Mouse (Mus musculus) yolk sac, embryonic 10.5 days (tissue): ENCODE data around the gene Safb2.
A peak's percentile ranks its signal among the peaks of the same experiment; 100 is the strongest.

ENCODE experiments used
- DNase-seq: peaks from one replicate; pipeline ENCODE4 v3.0.0-alpha.2; 2017; ENCODE audit warnings: low spot score

Gene Safb2

DNA sequence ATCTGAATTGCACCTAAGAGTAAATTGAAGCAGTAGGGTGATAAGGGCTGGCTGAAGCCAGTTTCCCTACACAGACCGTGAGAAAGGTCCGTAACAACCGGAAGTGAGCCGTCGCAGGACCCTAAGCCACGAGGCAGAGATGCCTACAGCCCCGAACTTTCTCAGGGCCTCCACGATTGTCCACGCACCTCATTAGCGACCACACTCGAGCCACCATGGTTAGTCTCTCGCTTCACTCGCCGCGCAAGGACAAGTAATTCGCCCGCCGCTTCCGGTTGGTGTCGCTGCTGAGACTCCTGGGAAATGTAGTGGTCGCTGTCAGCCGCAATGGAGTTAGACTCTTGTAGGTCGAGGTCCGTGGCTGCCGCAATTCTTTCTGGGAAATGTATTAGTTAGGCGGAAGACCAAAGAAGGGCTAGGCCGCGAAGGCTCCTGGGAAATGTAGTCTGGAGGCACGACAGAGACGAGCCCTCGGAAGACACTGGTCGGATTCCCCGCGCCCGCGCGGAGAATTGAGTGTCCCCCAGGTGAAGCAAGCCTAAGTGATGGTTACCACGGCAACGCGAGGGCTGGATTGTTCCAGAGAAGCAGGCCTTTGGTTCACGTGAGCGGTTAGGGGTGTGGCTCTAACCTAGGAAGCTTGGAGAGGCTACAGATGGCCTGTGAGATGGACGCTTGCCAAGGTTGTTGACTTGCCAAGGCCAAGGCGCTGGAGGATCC lies 25.2 kb upstream of the Safb2 start, which contains the start of gene 2410015M20Rik:
Gene 2410015M20Rik, minus strand, starts transcription at position 320 of the 720 bp plus-strand sequence.
- DNase-seq, result peak; percentile 96

- no peak for DNase-seq
These were observed 24.3 kb upstream of the Safb2 start for GRCm38 (mm10) chr17:56608699-56609098.

DNA sequence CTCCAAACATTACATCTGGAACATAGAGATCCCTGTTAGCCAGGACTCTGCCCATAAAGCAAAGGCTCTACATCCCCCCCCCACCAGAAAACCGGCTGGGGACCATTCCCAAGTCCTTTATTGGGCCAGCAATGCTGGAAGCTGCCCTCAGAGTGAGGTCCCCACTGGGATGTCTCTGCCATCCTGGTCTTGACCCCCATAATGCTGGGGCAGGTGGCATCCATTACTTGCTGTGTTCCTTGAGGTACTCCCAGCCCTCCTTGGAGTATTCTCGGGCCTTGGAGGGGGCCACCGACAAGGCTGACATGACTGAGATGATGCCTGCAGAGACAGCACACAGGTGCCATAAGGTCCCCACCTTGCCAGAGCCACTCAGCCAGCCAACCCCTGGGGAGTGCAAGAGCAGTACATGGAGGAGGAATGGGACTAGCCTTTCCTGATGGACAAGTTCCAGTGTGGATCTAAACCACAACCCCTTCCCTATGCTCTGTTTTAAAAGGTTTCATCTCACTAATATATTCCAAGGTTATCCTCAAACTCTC lies 23.2 kb upstream of the Safb2 start:
- DNase-seq, result no peak

- no peak for DNase-seq
These were observed 21.0 kb upstream of the Safb2 start for GRCm38 (mm10) chr17:56605431-56605830.

GRCm38 (mm10) chr17:56604422-56604821 lies 20.0 kb upstream of the Safb2 start:
- no peak for DNase-seq

DNA sequence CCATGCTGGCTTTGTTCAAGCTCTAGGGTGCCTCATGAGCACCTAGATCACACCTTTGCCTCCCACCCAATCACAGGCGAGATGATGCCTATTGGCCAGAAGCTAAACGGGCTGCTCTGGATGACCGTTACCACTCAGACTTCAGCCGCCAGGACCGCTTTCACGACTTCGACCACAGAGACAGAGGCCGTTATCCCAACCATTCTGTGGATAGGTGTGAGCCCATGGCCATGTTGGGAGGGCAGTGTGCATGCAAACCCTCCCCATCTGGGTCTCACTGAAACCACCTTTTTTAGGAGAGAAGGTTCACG lies 19.6 kb upstream of the Safb2 start:
- no peak for DNase-seq

GRCm38 (mm10) chr17:56603186-56604069 lies 19.0 kb upstream of the Safb2 start:
- no peak for DNase-seq

GRCm38 (mm10) chr17:56593527-56594271 lies 9.3 kb upstream of the Safb2 start:
- DNase-seq, result no peak

DNA sequence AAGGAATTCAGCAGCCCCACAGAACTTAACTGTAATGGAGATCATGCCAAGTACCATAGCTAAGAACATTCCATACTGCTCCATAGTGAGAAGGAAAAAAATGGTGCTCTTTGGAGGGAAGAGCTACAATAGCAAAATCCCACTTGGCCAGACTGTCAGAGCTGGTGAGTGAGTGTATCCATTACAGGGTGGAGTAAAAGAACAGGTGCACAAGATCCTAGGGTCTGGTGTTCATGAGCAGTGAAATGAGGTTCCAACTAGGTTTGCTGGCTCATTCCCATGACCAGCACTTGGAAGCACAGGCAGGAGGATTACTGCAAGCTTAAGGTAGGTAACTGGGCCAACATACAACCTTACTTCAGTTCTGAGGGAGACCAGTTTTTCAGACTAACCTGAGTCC lies 8.2 kb upstream of the Safb2 start:
- no peak for DNase-seq

GRCm38 (mm10) chr17:56588921-56589320 lies 4.5 kb upstream of the Safb2 start:
- no peak for DNase-seq

DNA sequence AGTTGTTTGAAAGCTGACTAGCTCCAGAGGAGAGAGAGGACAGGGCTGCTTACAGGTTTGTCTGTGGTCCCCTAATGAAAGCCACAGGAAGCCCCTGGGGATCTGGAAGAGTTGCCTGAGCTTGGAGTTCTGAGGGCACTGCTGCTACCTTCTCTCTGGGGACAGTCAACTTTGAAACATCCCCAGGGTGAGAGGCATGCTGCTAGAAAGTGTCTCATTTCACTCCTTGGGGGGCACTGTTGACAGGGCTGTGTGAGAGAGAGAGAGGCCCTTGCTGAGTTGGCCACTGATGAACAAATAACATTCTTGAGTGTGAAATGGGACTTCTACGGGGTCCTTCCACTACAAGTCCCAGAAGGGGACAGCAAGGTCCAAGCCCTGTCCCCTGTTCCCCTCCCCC lies 3.4 kb upstream of the Safb2 start:
- no peak for DNase-seq

- peak; percentile 36 for DNase-seq
These were observed 911 bp upstream of the Safb2 start for GRCm38 (mm10) chr17:56585171-56585821.

DNA sequence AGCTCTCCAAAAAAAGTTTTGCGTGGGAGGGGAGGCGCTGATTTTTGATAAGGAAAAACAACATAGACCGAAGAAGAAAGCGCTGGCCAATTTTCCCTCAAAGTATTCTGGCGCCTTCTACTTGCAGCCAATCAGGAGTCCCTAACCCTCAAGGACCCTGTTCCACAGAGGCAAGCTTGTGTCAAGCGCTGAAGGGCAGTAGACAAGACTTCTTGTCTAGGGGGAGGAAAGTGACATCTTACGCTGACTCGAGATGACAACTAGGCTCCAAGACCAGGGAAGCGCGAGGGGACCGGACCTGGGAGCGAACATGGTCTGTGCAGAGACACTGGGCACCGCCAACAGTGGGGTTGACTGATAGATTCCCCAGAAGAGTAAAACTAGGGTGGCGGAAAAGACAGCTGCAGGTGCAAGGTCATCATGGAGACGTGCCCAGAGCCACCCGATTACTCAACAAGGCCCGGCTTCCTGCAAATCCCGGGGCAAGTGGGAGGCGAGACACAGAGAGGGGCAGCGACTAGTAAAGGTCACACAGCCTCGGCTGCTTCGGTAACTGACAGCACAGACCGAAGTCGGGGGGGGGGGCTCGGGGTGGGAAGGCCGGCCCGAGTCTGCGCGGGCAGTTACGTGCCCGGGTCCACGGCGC lies 651 bp downstream of the Safb2 start:
- DNase-seq, result no peak

DNA sequence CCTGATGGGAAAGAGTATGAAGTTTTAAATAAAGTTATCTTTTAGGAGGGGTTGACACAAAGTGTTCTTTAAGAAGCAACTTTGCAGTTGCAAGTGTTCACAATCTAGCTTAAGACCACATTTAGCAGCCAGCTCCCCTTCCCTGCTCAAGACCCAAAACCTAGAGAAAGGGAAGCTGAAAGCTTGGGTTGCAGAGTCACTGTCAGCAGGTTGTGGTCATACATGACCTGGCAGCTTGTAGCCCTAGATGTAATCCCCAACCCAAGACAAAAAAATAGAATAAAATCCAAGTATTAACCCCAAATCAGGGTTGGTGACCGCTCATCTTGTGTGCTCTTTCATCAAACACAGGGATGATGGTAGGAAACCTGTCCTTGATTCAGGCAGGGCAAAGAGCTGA lies 1.3 kb downstream of the Safb2 start:
- DNase-seq, result no peak

GRCm38 (mm10) chr17:56572939-56573338 lies 11.4 kb downstream of the Safb2 start:
- no peak for DNase-seq

DNA sequence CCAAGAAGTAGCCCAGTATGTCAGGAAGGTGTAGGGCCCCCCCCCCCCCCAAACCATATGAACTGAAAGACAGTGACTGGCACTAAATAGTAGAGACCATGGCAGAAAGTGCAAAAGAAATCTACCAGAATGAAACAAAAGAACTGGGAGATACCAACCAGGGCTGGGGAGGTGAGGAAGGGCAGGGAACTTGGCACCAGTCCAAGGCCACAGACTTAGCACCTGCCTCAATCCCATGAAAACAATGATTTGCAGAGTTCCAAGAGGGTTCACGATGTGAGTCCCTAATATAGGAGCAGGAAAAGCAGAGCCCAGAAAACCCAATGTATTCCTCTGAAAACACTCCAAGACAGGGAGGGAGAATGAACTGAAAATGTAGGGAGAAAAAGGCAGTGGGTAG lies 12.2 kb downstream of the Safb2 start:
- DNase-seq, result no peak

DNA sequence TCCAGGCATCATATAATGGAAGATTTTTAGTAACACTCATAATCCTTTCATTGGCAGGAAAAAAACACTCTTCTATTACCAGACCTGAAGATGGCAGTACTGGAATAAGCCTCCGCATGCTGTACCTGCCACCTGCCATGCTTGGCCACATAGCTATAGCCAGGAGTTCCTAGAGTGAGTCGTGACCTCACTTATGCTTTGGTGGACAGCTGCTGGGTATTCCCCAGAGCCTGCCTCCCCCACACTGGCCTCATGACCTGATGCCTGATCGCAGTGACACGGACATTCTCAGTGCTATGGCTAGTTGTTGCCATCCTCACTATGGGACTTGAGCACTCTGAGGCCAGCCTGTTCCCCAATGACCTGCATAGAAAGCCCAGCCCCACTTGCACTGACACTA lies 14.1 kb downstream of the Safb2 start:
- DNase-seq, result no peak

GRCm38 (mm10) chr17:56567370-56567769 lies 17.0 kb downstream of the Safb2 start:
- no peak for DNase-seq

- DNase-seq, result no peak
These were observed 17.5 kb downstream of the Safb2 start for GRCm38 (mm10) chr17:56566918-56567317.

GRCm38 (mm10) chr17:56566293-56566692 lies 18.1 kb downstream of the Safb2 start:
- DNase-seq, result no peak

DNA sequence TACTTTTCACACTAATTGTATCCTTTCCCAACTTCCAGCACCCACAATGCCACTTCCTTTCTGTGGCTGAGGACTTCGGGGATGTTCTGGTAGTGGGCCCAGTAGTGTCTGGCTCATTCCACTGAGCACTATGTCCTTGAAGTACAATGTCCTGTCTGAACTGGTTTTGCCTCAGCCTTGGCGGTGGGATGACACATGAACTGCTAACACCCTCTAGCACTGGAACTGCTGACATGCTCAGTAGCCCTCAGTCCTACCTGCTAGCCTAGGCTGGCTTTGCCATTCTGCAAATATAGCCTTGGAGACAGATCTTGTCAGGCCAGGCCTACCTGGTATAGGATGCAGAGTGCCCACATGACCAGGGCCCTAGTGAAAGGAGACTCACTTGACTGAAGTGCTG lies 22.5 kb downstream of the Safb2 start:
- no peak for DNase-seq
